Mouse (Mus musculus) ES-E14 (cell line): ENCODE results near the gene Dnm1. TPM values are rescaled to one million over a fixed set of nuclear protein-coding genes. Genes with fewer than 3 reads are reported as not detected.

Experiments
- DNase-seq: peaks from one replicate; pipeline ENCODE4 v3.0.0-alpha.2; 2013; ENCODE audit warnings: low read depth, low spot score
- H3K27ac ChIP-seq: 2 replicates; pipeline ENCODE4 v1.5.1; 2012; ENCODE audit warnings: low read depth, mild to moderate bottlenecking, low read length, moderate library complexity, mixed read lengths; ENCODE audit not compliant: poor library complexity, insufficient read depth, severe bottlenecking
- H3K36me3 ChIP-seq: 2 replicates; pipeline ENCODE4 v1.6.1; 2012; ENCODE audit warnings: mild to moderate bottlenecking, low read length, moderate library complexity, mixed read lengths; ENCODE audit not compliant: control insufficient read depth, poor library complexity, insufficient read depth, severe bottlenecking
- H3K4me1 ChIP-seq, 2 experiments: fragments of 150-350 bp in 1 of 2; sonication (generic) in 1 of 2; 2 replicates each; pipeline ENCODE4 v1.6.1; 2012; ENCODE audit warnings: low read length in 2 of 2, mild to moderate bottlenecking in 1 of 2, mixed read lengths in 1 of 2; ENCODE audit not compliant: control insufficient read depth in 2 of 2, insufficient read depth in 2 of 2, poor library complexity in 1 of 2
- H3K4me3 ChIP-seq, 2 experiments: fragments of 150-350 bp in 1 of 2; sonication (generic) in 1 of 2; 2 replicates each; pipeline ENCODE4 v1.5.1; 2012; ENCODE audit warnings: low read length in 2 of 2, low read depth in 1 of 2, mild to moderate bottlenecking in 1 of 2, mixed read lengths in 1 of 2; ENCODE audit not compliant: insufficient read depth in 1 of 2, poor library complexity in 1 of 2, severe bottlenecking in 1 of 2
- H3K9ac ChIP-seq: 2 replicates; pipeline ENCODE4 v1.6.1; 2012; ENCODE audit warnings: low read depth, mild to moderate bottlenecking, low read length, mixed read lengths; ENCODE audit not compliant: poor library complexity, insufficient read depth, severe bottlenecking
- H3K9me3 ChIP-seq: fragments of 150-350 bp; sonication (generic); 2 replicates; pipeline ENCODE4 v1.6.1; 2012; ENCODE audit warnings: low read depth, mild to moderate bottlenecking, low read length; ENCODE audit not compliant: control insufficient read depth, insufficient read depth
- CHD2 ChIP-seq: IDR thresholded peaks from 2 replicates; pipeline ENCODE4 v1.6.1; 2014; ENCODE audit warnings: mild to moderate bottlenecking, low read depth, low read length, inconsistent platforms
- HCFC1 ChIP-seq: IDR thresholded peaks from 2 replicates; pipeline ENCODE4 v1.6.1; 2012; ENCODE audit warnings: low read length, inconsistent platforms, borderline replicate concordance; ENCODE audit not compliant: insufficient read depth
- MAFK ChIP-seq: IDR thresholded peaks from 2 replicates; pipeline ENCODE4 v1.6.1; 2014; ENCODE audit warnings: mild to moderate bottlenecking, low read depth, low read length, inconsistent platforms; ENCODE audit not compliant: insufficient read depth
- ZC3H11A ChIP-seq: IDR thresholded peaks from 2 replicates; pipeline ENCODE4 v1.6.1; 2012; ENCODE audit warnings: low read depth, mild to moderate bottlenecking, inconsistent platforms, low read length, borderline replicate concordance
- ZNF384 ChIP-seq: IDR thresholded peaks from 2 replicates; pipeline ENCODE4 v1.6.1; 2012; ENCODE audit warnings: low read depth, low read length, inconsistent platforms
- in situ Hi-C, 2 experiments: fragments of 600-800 bp; cut with MboI; formaldehyde crosslinking; loops; one replicate each; pipeline ENCODE4 v1.15.1; 2025; ENCODE audit warnings: low sequenced_read_pairs in 2 of 2, inconsistent platforms in 1 of 2; ENCODE audit not compliant: unreplicated experiment in 2 of 2
- total RNA-seq: library from RNA; depleted of rRNA; stranded (reverse); fragments of 300-350 nt; gene quantifications from 2 replicates; pipeline ENCODE4 v1.2.3, GENCODE M21; 2012

The Dnm1 gene
- total RNA-seq, 1 experiment, result 1.5 TPM

GRCm38 (mm10) chr2:32315751-32316150 lies 37.4 kb downstream of the Dnm1 start:
- Histone ChIP-seq H3K4me1 (peaks cover 0 to 26% of the 10 kb centered on the region in 2 experiments; a peak in 2 of 4 replicates), H3K27ac (no peak overlapping the region), H3K4me3 (no peak overlapping the region), H3K36me3 (no peaks in the 10 kb centered on the region), H3K9ac (no peak overlapping the region), H3K9me3 (no peaks in the 10 kb centered on the region)
- in situ Hi-C loops, result no loop called here
- no peak for DNase-seq
- TF ChIP-seq HCFC1, result no peak
- no peak for TF ChIP-seq MAFK
- TF ChIP-seq CHD2, result no peak

GRCm38 (mm10) chr2:32314831-32315230 lies 38.3 kb downstream of the Dnm1 start:
- in situ Hi-C loops, result no loop called here
- Histone ChIP-seq H3K9ac (no peak overlapping the region), H3K36me3 (no peaks in the 10 kb centered on the region), H3K27ac (no peak overlapping the region), H3K4me1 (peaks cover 0 to 24% of the 10 kb centered on the region in 2 experiments; a peak in 2 of 4 replicates), H3K9me3 (no peaks in the 10 kb centered on the region), H3K4me3 (no peak overlapping the region)
- no peak for TF ChIP-seq ZNF384
- TF ChIP-seq MAFK, result no peak
- TF ChIP-seq HCFC1, result no peak
- TF ChIP-seq CHD2, result no peak
- no peak for TF ChIP-seq ZC3H11A
- DNase-seq, result no peak

- H3K4me1 ChIP-seq, result peaks cover 0 to 16% of the 10 kb centered on the region in 2 experiments; a peak in 2 of 4 replicates
Observed at GRCm38 (mm10) chr2:32312318-32312964, 40.7 kb downstream of the Dnm1 start.

GRCm38 (mm10) chr2:32311443-32312317 lies 41.5 kb downstream of the Dnm1 start:
- in situ Hi-C loops, result no loop called here
- DNase-seq, result no peak
- Histone ChIP-seq H3K9me3 (no peaks in the 10 kb centered on the region), H3K9ac (peak overlapping the region; percentile 66), H3K4me1 (peaks cover 0 to 10% of the 10 kb centered on the region in 2 experiments; a peak in 2 of 4 replicates), H3K4me3 (peak overlapping the region; percentile 74 to 81), H3K36me3 (peaks cover 15% of the 10 kb centered on the region; the same call in 1 of the 2 replicates), H3K27ac (no peak overlapping the region)
- TF ChIP-seq CHD2 (no peak), ZNF384 (no peak), ZC3H11A (no peak), MAFK (no peak), HCFC1 (no peak)

More at GRCm38 (mm10) chr2:32312318-32312964, 40.7 kb downstream of the Dnm1 start:
- H3K4me3 ChIP-seq, result peak overlapping the region; percentile 81 to 86
- peaks cover 12% of the 10 kb centered on the region; the same call in 1 of the 2 replicates for H3K36me3 ChIP-seq
- DNase-seq, result peak; percentile 89
- H3K9me3 ChIP-seq, result no peaks in the 10 kb centered on the region
- H3K27ac ChIP-seq, result no peak overlapping the region
- H3K9ac ChIP-seq, result peak overlapping the region; percentile 67
- TF ChIP-seq HCFC1 (peak; percentile 33; the same call in 1 of the 2 replicates), ZNF384 (no peak)
- in situ Hi-C loops, result no loop called here
